Mouse (Mus musculus) spleen, adult 2 months (tissue): ENCODE results near the gene Lin37. TPM values are rescaled to one million over a fixed set of nuclear protein-coding genes. Genes with fewer than 3 reads are reported as not detected.
A peak's percentile ranks its signal among the peaks of the same experiment; 100 is the strongest.

Experiments used
- DNase-seq, 2 experiments: peaks; one replicate each; pipeline versions ENCODE4 v3.0.0 to v3.0.0-alpha.2; 2012 to 2021; ENCODE audit warnings: low spot score in 2 of 2, low read depth in 1 of 2
- H3K27ac ChIP-seq: fragments of 200-500 bp; 2 replicates; pipeline ENCODE4 v1.5.1; 2012; ENCODE audit warnings: low read length, inconsistent platforms; ENCODE audit not compliant: insufficient read depth
- H3K27me3 ChIP-seq: fragments of 200-500 bp; 2 replicates; pipeline ENCODE4 v1.6.1; 2012; ENCODE audit warnings: mild to moderate bottlenecking, moderate library complexity, low read length, inconsistent platforms; ENCODE audit not compliant: control insufficient read depth, insufficient read depth
- H3K36me3 ChIP-seq: fragments of 200-500 bp; 2 replicates; pipeline ENCODE4 v1.6.1; 2012; ENCODE audit warnings: mild to moderate bottlenecking, low read length, inconsistent platforms; ENCODE audit not compliant: control insufficient read depth, insufficient read depth
- H3K4me1 ChIP-seq: fragments of 200-500 bp; 2 replicates; pipeline ENCODE4 v1.6.1; 2011; ENCODE audit warnings: inconsistent platforms; ENCODE audit not compliant: control insufficient read depth, insufficient read depth, insufficient read length
- H3K4me3 ChIP-seq: fragments of 200-500 bp; 2 replicates; pipeline ENCODE4 v1.5.1; 2011; ENCODE audit warnings: mild to moderate bottlenecking, inconsistent platforms; ENCODE audit not compliant: insufficient read depth, insufficient read length; ENCODE audit errors: extremely low read depth
- CTCF ChIP-seq: fragments of 200-500 bp; IDR thresholded peaks from 2 replicates; pipeline ENCODE4 v1.5.1; 2011; ENCODE audit warnings: mild to moderate bottlenecking, inconsistent platforms; ENCODE audit not compliant: insufficient read depth, insufficient read length, insufficient replicate concordance; ENCODE audit errors: extremely low read depth
- POLR2A ChIP-seq: fragments of 200-500 bp; IDR thresholded peaks from 2 replicates; pipeline ENCODE4 v1.6.1; 2011; ENCODE audit warnings: low read depth, low read length, inconsistent platforms
- WGBS: fragments of 180-500 bp; shearing (Covaris S2); methylation state at CpG from one replicate; pipeline ENCODE4 v1.1.7; 2018; 5-methylcytosine and 5-hydroxymethylcytosine counted together
- polyA plus RNA-seq: library from polyadenylated mRNA; depleted of rRNA; stranded (reverse); fragments of >200 nt; gene quantifications from 2 replicates; pipeline ENCODE4 v1.2.3, GENCODE M21; 2012

Lin37 gene
- polyA plus RNA-seq, 1 experiment, result 34.9 TPM

DNA sequence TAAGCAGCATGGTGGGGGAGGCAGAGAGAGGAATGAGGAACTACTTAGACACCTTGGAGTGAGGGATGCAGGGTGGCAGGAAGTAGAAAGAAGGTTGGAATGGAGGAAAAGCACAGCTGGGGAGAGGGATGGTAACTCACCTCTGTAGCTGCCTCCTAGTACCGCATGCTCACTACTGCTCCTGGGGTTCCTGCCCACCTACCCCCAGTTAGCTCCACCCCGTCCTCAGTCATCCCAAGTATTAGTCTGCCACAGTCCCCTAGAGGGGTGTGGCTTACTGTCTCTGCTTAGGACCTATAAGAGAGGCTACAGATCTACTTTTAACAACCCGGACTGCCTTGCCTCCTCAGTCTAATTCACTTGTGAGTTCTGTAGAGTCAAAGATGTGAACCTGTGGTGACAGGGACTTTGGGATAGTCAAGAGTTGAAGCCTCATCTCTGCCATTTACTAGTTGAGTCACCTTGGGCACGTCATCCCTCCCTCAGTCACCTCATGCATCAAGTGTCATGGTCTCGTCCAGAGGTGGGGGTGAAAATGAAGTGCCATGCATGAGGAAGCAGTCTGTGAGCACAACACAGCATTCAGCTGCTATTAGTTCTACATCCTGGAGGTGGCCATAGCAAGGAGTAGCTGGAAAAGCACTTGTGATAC is 33.3 kb upstream of the Lin37 start:
- Histone ChIP-seq H3K4me3 (no peak overlapping the region; the same call in 1 of the 2 replicates), H3K27me3 (no peaks in the 10 kb centered on the region), H3K36me3 (no peaks in the 10 kb centered on the region), H3K27ac (peak overlapping the region; percentile 24; the same call in 1 of the 2 replicates), H3K4me1 (peaks cover 15% of the 10 kb centered on the region)
- no peak for DNase-seq
- TF ChIP-seq POLR2A, result no peak
- no peak for TF ChIP-seq CTCF
- 47% methylated on average over 5 of the region's 5 CpGs for WGBS

GRCm38 (mm10) chr7:30591605-30591951 is 31.9 kb upstream of the Lin37 start:
- H3K27me3 ChIP-seq, result no peaks in the 10 kb centered on the region
- no peak for TF ChIP-seq CTCF
- no peak for TF ChIP-seq POLR2A
- WGBS, result 92% methylated on average over 4 of the region's 4 CpGs
- no peak for DNase-seq
- H3K36me3 ChIP-seq, result peaks cover 2% of the 10 kb centered on the region; the same call in 1 of the 2 replicates
- peaks cover 17% of the 10 kb centered on the region for H3K4me1 ChIP-seq
- H3K27ac ChIP-seq, result no peak overlapping the region
- no peak overlapping the region for H3K4me3 ChIP-seq

DNA sequence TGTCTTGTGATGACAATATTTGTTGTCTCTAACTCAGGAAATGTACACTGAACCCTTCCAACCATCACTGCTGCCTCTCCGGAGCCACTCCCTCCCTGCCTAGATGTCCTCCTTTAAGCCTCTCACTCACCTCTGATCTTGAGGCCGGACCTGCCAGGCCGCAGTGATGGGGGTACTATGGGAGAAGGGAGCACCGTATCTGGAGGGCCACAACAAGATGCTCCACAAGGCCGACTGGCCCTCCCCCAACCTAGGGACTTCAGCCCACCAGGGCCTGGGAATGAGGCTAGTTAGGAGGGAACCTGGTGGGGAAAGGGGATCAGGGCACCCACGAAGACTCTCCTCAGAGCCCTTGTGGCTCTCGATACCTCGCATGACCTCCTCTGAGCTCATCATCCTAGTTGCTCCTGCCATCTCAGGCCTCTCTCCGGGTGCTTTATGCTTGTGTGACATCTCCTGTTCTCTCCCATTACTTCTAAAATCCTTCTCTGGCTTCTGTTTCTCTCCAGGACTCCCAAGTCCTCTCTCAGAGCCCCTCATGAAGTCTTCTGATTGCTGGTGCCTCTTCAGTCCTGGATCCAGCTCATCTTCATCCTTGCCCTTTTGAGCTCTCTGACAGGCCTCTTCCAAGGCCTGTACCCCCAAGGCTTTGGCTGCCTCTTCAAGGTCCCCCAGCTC is 31.4 kb upstream of the Lin37 start:
- Histone ChIP-seq H3K27me3 (no peaks in the 10 kb centered on the region), H3K27ac (no peak overlapping the region), H3K36me3 (peaks cover 4% of the 10 kb centered on the region; the same call in 1 of the 2 replicates), H3K4me1 (peaks cover 17% of the 10 kb centered on the region), H3K4me3 (no peak overlapping the region)
- TF ChIP-seq POLR2A, result no peak
- no peak for TF ChIP-seq CTCF
- DNase-seq, result no peak
- 89% methylated on average over 9 of the region's 9 CpGs for WGBS

DNA sequence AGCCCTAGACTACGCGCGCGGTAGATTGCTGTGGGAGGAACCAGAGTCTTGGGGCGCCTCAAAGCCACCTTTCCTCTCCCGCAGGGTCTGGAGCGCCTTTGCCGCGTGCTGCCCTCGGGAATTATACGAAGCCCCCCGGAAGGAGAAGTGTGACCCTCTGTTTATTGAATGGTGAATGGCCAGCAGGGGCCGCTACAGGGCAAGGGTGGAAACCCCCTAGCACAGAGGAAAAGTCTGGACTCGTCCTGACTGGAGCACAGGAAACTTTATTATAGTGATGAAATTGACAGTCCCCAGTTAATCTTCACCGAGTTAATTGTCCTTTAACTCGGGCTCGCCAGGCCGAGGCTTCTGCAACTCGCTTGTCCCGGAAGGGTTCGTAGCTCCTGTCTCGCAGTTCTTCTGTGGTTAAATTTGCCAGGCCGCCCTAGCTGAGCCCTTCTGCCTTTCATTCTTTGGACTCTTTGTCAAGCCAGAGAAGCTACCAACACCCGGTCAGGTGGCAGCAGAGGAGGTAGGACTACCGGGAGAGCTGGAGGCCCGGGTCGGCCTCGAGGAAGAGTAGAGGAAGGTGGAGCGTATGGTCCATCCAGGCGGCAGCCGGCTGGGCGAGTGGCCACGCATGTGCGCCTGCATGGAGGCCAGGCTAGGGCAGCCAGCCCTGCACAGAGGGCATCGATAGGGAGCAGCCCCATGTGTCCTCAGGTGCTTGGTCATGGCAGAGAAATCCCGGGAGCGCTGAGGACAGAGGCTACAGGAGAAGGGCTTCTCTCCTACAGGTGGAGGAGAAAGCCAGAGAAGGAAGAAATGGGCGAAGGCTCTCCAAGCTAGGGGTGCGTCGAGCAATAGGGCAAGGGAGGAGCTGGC is 30.0 kb upstream of the Lin37 start:
- Histone ChIP-seq H3K4me3 (peak overlapping the region; percentile 72), H3K4me1 (peaks cover 17% of the 10 kb centered on the region), H3K36me3 (peaks cover 12% of the 10 kb centered on the region), H3K27ac (peak overlapping the region; percentile 77), H3K27me3 (no peaks in the 10 kb centered on the region)
- TF ChIP-seq POLR2A (no peak), CTCF (peak; percentile 80; the same call in 1 of the 2 replicates)
- peak in 1 of 2 experiments; percentile 74 for DNase-seq
- 32% methylated on average over 40 of the region's 40 CpGs for WGBS

DNA sequence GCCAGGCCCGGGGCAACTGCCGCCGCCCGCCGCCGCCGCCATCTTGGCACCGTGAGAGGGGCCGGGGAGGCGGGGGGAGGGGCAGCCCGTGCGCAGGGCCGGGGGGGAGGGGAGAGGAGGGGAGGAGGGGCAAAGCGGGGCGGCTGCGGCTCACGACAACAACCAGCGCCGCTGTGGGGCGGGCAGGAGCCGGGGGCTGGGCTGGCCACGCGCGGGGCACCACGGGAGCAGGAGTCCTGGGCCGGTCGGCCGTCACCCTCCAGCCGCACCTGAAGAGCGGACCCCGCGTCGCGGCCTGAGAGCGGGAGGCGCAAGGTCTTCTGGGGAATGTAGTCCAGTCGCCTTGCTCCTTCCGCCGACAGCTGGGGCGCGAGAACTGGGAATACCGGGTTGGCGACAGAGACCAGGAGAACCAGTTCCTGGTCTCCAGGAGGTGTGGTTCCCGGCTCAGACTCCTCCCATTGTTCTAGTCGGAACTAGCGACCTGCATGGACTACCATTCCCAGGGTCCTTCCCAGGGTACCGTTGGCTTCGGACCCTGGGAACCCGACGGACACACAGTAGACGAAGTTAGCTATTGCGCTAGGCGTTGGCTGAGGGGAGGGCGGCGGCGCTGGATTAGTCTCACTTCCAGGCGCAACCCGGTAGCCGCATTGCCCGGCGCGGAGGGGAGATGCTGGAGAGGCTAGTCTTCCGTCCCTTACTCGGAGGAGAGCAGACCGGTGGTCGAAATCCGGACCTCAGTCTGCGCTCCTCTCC is 29.2 kb upstream of the Lin37 start, which contains the start of gene Kmt2b:
Gene Kmt2b (minus strand): TSS at position 51 of the 759 bp plus-strand sequence.
- peak; percentile 81 to 94 for DNase-seq
- TF ChIP-seq CTCF (no peak), POLR2A (no peak; the same call in 1 of the 2 replicates)
- Histone ChIP-seq H3K27ac (peak within 1 kb of the TSS; percentile 79), H3K27me3 (no peaks in the 10 kb centered on the region), H3K4me1 (peaks cover 11% of the 10 kb centered on the region), H3K4me3 (peak within 1 kb of the TSS; percentile 87), H3K36me3 (peaks cover 15% of the 10 kb centered on the region)
- 1% methylated on average over 53 of the region's 68 CpGs for WGBS
